Mouse (Mus musculus) testis, adult 2 months (tissue): ENCODE measurements at regions not wholly inside any gene's neighbourhood (a gene's known extent, or its start where the extent isn't known, plus 50 kb on each side); places are given as distances from the start of the nearest gene placed in this dataset.

ENCODE experiments used
- H3K27ac ChIP-seq: fragments of 200-500 bp; 2 replicates; pipeline ENCODE4 v1.5.1; 2012; ENCODE audit warnings: low read depth, low read length; ENCODE audit not compliant: control insufficient read depth, insufficient read depth
- H3K27me3 ChIP-seq: fragments of 200-500 bp; 2 replicates; pipeline ENCODE4 v1.6.1; 2012; ENCODE audit warnings: mild to moderate bottlenecking, low read length, moderate library complexity; ENCODE audit not compliant: control insufficient read depth, insufficient read depth
- H3K36me3 ChIP-seq: fragments of 200-500 bp; 2 replicates; pipeline ENCODE4 v1.6.1; 2012; ENCODE audit warnings: mild to moderate bottlenecking, low read length; ENCODE audit not compliant: control insufficient read depth, insufficient read depth
- H3K4me1 ChIP-seq: fragments of 200-500 bp; 2 replicates; pipeline ENCODE4 v1.6.1; 2012; ENCODE audit warnings: low read length; ENCODE audit not compliant: control insufficient read depth, insufficient read depth
- H3K4me3 ChIP-seq: fragments of 200-500 bp; 2 replicates; pipeline ENCODE4 v1.5.1; 2012; ENCODE audit warnings: low read depth, mild to moderate bottlenecking, low read length, moderate library complexity, mixed read lengths; ENCODE audit not compliant: control insufficient read depth
- CTCF ChIP-seq: fragments of 200-500 bp; IDR thresholded peaks from 2 replicates; pipeline ENCODE4 v1.5.1; 2012; ENCODE audit warnings: low read depth, mild to moderate bottlenecking, inconsistent platforms, low read length, moderate library complexity; ENCODE audit not compliant: control insufficient read depth, insufficient read depth, insufficient replicate concordance
- POLR2A ChIP-seq: fragments of 200-500 bp; IDR thresholded peaks from 2 replicates; pipeline ENCODE4 v1.6.1; 2012; ENCODE audit warnings: low read depth, mild to moderate bottlenecking, inconsistent platforms, low read length, moderate library complexity; ENCODE audit not compliant: control insufficient read depth

GRCm38 (mm10) chr11:71636111-71636510, 113.6 kb upstream of the Wscd1 start:
- Histone ChIP-seq H3K4me3 (no peak overlapping the region), H3K36me3 (no peaks in the 10 kb centered on the region), H3K27me3 (no peaks in the 10 kb centered on the region), H3K4me1 (no peaks in the 10 kb centered on the region), H3K27ac (no peak overlapping the region)
- TF ChIP-seq CTCF (no peak), POLR2A (no peak)

DNA sequence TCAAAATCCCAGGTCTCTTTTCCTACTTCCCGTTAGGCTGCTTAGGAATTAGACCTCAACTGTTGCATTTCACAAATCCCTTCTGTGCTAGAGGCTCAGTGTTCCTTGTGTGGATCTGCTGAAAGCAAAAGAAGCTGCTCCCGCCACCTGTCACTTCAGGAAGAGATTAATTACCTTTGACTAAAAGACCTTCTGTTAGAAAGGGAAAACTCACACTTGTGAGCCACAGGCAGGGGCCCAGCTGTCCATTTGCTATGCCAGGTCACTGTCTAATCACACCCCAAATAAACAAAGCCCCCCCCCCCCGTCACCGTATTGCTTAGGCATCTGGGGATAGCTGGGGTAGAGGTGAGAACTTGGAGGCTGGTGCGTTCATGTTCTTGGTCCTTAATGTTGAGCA, 112.9 kb upstream of the Wscd1 start:
- no peaks in the 10 kb centered on the region for H3K36me3 ChIP-seq
- no peak overlapping the region for H3K27ac ChIP-seq
- no peaks in the 10 kb centered on the region for H3K4me1 ChIP-seq
- H3K4me3 ChIP-seq, result no peak overlapping the region
- no peaks in the 10 kb centered on the region for H3K27me3 ChIP-seq
- TF ChIP-seq POLR2A (no peak), CTCF (no peak)

DNA sequence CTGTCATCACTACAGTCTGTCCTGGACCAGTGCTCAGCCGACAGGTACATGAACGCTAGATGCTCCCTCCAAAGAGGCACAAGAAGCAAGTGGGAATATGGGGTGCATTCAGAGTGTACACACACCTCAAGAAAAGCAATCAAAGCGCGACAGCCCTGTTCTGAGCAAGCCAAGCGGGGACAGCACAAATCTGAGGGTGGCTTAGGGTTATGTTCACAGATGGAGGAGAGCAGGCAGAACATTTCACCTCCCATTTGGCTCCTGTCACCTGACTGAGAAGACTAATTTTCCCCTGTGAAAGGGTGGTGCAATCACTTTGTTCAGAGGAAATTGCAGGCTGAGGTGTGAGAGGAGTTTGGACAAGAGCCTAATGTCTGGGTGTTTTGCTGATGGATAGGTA, 106.8 kb upstream of the Wscd1 start:
- no peak for TF ChIP-seq POLR2A
- no peak for TF ChIP-seq CTCF
- H3K27ac ChIP-seq, result no peak overlapping the region
- no peaks in the 10 kb centered on the region for H3K27me3 ChIP-seq

DNA sequence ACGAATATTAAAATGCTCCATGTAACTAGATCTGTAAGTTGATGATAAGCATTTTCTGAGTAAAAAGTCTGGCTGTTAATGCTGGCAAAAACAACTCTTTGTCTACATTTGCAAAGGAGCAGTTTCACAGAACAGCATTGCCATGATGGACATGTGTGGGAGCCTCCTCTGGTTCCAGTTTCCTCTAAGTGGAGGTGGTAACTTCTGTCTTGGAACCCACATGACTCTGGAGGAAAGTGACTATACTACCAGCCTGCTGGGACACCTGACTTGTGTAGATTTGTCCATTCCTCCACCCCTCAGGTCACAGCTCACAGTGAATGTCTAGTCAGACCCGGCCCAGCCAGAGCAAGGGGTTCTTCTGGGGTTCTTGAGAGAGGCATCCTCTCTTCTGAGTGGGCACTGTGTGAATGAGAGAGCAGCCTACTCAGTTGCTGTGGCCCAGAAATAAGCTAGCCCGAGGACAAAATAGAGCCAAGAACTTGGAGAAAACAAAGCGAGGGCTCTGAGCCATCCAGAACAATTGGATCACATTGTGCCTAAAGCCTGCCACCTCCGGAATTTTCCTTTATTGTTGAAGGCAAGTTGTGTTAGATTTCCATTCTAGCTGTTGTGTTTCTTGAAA, 97.9 kb upstream of the Wscd1 start:
- H3K27ac ChIP-seq, result no peak overlapping the region
- H3K27me3 ChIP-seq, result no peaks in the 10 kb centered on the region
- no peaks in the 10 kb centered on the region for H3K4me1 ChIP-seq
- H3K4me3 ChIP-seq, result no peak overlapping the region
- no peaks in the 10 kb centered on the region for H3K36me3 ChIP-seq
- TF ChIP-seq POLR2A, result no peak
- TF ChIP-seq CTCF, result no peak

More for the DNA sequence above, 106.8 kb upstream of the Wscd1 start:
- H3K4me3 ChIP-seq, result no peak overlapping the region
- H3K4me1 ChIP-seq, result no peaks in the 10 kb centered on the region
- H3K36me3 ChIP-seq, result no peaks in the 10 kb centered on the region

GRCm38 (mm10) chr11:71652381-71652775, 97.3 kb upstream of the Wscd1 start:
- Histone ChIP-seq H3K27me3 (no peaks in the 10 kb centered on the region), H3K36me3 (no peaks in the 10 kb centered on the region), H3K4me3 (no peak overlapping the region), H3K4me1 (no peaks in the 10 kb centered on the region), H3K27ac (no peak overlapping the region)
- no peak for TF ChIP-seq CTCF
- TF ChIP-seq POLR2A, result no peak

- Histone ChIP-seq H3K36me3 (no peaks in the 10 kb centered on the region), H3K4me1 (no peaks in the 10 kb centered on the region), H3K27ac (no peak overlapping the region), H3K4me3 (no peak overlapping the region), H3K27me3 (no peaks in the 10 kb centered on the region)
- TF ChIP-seq CTCF (no peak), POLR2A (no peak)
These were observed 91.4 kb upstream of the Wscd1 start for GRCm38 (mm10) chr11:71658346-71658745.

DNA sequence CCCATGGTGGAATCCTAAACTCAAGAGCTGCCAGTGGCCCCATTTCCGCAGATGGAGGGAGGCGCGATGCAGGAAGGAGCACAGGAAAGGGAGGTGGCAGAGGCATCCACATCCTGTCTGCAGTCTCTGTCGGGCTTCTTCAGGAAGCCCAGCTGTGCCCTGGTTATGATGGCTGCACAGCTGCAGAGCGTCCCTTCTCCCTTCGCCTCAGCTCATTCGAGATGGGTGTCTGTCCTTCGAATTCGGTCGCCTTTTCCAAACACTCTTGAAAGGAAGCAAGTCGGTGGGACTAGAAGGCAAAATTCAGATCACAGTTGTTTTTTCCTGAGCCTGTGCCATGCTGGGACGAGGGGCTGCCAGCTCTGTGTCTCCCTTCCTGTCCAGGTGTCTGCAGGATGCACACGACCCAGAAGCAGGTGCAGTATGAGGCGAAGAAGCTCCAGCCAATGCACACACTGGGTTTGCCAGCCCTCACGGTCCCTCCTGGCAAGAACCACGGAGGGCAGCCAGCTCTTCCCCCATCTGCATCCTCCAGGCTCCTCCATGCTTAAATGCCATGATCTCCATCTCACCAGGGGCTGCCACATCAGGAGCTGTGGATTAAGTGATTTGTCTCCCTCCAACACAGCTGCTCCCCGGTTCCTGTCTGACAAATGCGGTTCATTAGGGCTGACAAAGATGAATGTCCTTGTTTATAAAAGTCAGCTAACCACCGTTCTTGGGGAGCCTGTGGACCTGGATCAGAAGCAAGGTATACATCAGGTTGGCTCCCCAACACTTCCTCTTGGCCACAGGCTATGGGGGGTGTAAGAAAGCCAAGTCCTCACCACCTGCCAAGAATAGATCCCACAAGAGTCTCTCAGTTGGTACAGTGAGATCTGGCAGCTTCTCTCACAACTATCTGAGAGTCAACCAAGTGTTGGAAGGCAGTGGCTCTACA, 79.3 kb upstream of the Wscd1 start:
- Histone ChIP-seq H3K4me1 (no peaks in the 10 kb centered on the region), H3K27me3 (no peaks in the 10 kb centered on the region), H3K36me3 (no peaks in the 10 kb centered on the region), H3K27ac (no peak overlapping the region), H3K4me3 (no peak overlapping the region)
- no peak for TF ChIP-seq POLR2A
- TF ChIP-seq CTCF, result no peak
